Mouse (Mus musculus) activated CD4-positive, CD25-positive, alpha-beta regulatory T cell, adult 4 months (primary cell): Measurements from ENCODE around the gene Slc11a1. TPM values are rescaled to one million over a fixed set of nuclear protein-coding genes. Genes with fewer than 3 reads are reported as not detected.
A peak's percentile ranks its signal among the peaks of the same experiment; 100 is the strongest.
"Not testable (repeated sequence)": the region's sequence is repeated elsewhere in the genome, so short reads cannot be mapped to it uniquely, and the experiment has no call there.

Experiments
- ATAC-seq: one replicate; pipeline ENCODE4 v1.8.0; 2017
- polyA plus RNA-seq, 2 experiments: library from polyadenylated mRNA; unstranded; fragments of 100-300 nt; shearing (Covaris generic); gene quantifications; one replicate each; pipeline ENCODE4 v1.2.1; 2017

Gene Slc11a1
- polyA plus RNA-seq: under 1 TPM; 0.42 to 0.97 TPM

DNA sequence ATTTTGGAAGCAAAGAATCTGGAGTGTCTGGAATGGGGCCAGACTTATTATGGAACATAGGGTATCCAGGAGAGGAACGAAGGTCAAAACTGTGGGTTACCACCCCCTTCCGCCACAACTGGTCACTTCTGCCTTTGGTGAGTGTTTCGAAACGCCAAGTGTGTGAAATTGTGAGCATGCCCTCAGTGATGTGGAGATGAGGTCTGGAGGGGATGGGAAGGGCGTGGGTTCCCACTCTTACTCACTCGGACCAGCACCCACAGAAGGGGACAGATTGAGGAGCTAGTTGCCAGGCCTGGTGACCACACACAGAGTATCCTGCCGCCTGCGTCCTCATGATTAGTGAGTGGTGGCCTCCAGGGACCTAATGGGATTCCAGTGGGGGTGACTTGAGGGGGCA, at the start of gene Slc11a1:
Slc11a1 (plus strand) TSS at position 216 of the 400 bp plus-strand sequence.
- no peak for ATAC-seq

DNA sequence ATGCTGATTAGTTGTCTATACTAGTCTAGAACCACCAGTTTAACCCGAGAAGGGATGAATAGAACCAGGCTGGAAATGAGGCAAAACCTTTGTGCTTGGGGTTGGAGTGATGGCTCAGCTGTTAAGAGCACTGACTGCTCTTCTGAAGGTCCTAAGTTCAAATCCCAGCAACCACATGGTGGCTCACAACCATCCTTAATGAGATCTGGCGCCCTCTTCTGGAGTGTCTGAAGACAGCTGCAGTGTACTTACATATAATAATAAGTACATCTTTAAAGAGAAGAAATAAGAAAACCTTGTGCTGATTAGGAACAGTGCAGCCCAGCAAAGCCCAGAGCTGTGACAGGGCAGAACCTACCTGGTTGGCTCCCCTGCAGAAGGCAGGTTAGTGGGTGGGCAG, 48.1 kb upstream of the Slc11a1 start:
- not testable (repeated sequence) for ATAC-seq

DNA sequence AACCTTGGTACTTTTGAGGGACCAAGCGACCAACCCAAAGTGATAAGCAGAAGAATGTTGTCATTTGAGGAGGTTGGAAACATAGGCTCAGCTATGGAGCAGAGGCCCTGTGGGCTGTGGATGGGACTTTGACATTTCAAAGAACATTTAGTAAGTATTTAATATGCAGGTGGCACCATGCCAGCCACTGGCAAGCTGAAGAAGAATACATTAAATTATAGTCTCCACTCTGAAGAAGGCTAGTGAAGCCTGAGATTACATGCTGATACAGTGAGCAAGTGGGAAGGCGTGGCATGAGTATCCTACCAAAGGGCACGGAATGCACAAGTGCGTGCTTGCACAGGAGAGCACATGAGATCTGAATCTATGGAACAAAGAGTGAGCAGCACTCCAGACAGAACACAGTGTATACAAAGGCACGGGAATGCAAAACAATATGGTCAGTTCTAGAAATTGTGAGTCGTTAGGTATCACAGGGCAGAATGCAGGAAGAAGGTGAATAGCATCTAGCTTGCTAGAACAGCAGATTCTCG, 45.0 kb upstream of the Slc11a1 start:
- no peak for ATAC-seq

DNA sequence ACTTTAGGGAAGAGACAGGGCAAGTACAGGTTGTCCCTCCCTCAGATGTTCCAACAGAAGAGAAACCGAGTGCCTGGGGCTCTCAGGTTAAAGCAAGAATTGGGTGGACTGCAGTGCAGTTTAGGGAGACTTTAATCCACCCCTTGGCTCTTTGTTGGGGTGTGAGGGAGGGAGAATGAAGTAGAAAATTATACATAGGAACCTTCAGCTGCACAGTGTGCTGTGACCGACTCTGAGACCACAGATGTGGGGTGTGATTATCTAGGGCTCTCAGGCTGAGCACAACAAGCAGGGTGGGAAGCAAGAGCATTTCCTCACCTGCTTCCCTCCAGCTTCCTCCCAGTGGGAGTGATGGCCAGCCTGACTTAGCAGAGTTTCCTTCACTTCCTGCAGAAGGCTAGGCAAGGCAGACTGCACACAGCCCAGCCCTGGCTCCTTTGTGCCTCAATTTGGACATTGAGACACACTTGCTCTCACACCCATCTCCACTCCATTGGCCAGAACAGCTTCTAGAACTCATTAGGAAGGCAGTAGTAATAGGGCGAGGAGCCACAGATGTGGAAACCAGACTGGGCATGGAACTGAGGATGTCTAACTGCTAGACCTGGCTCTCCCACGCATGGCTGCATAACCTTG, 43.8 kb upstream of the Slc11a1 start:
- ATAC-seq: no peak

DNA sequence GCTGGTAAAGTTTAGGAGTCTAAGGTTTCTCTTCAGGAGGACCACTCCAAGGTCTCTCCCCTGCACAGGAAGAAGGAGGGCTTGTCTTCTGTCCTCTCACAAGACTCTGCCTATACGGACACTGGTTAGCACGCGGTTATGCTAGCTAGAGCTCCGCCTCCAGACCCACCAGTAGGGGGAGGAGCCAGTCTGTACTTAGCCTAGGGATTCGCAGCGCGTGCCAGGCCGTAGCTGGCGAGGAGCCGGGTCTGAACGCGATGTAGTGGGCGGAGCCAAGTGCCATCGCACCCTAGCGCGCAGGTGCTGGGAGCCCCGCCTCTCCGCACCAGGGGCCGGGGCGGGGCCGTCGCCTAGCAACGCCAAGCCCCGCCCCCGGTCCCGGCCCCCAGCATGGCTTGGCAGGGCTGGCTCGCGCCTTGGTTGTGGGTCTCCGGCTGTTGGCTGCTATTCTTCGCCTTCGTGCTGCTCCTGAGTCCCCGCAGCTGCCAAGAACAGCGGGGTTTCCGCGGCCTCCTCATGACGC, 42.7 kb upstream of the Slc11a1 start:
- ATAC-seq: peak; percentile 94

DNA sequence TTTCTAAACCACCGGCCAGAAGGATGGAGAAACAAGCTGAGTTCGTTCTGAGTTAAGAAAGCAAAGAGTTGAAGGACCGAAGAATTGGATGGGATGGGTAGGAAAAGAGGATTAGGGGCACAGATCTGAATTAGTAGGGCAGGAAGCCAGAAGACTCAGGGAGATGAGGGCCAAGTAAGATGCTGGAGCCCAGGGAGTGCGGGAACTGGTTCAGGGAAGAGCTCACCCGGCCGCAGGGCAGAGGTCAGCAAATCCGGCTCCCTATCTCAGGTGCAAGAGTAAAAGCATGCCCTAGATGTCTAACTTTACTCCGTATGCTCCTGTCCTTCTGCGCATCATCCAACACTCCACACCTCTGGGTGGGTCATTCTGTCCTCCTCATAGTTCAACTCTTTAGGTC, 42.1 kb upstream of the Slc11a1 start:
- ATAC-seq: no peak

DNA sequence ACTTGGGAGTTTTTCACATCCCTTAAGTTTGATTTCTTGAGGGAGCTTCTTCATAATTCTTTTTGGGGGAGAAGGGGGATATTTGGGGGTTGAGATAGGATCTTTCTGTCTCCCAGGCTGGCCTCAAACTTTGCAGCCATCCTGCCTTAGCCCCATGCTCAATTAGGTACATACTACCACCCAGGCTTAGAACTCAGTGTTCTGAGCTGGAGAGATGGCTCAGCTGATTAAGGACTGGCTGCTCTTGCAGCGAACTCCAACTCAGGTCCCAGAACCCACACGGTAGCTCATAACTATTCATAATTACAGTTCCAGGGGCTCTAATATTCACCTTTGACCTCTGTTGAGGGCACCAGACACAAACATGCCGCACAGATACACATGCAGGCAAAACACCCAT, 40.4 kb upstream of the Slc11a1 start:
- no peak for ATAC-seq

DNA sequence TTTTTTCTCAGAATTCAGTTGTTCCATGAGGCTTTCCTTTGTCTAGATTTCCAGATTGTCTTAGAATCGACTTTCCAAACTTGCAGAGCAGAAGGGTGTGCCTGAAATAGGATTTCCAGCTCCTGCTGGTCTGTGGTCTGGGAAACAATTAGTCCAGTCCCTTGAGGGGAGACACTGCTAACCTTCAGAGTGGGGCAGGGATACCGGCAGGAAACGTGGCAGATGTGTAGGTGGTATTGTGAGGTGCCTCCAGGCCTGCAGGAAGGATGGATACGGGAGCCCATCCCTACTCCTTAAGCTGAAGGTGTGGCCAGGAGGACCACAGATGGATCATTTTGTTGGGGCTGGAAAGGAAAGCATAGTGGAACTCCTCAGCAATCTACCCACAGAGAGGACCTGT, 40.0 kb upstream of the Slc11a1 start:
- no peak for ATAC-seq

DNA sequence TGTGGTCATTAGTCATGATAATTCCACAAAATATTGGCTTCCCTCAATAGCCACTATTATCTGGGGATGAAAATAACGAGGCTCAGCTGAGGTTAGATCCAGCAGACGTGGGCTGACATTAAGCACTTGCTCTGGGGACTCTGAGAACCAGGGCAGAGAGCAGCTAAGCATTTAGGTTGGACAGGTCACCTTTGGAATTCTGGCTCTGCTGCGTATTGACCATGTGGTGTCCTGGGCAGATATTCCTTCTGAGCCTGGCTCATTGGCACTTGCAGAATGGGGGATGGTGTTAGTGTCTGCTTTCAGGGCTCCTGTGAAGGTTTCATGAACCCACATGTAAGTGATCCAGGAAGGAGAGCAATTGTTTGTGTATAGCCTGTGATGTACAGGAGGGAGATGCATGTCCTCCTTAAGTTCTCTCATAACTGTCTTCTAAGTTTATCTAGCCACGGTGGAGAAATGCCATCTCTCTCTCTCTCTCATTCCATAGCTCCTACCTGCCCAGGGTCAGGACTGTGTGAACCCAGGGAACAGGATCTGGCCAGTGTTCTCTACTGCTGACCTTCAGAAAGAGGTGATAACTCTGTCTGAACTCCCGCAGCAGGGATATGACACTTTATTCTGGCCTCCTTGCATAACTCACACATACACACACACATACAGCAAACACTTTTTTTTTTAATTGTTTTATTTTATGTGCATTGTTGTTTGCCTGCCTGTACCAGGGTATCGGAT, 39.4 kb upstream of the Slc11a1 start:
- ATAC-seq: no peak

DNA sequence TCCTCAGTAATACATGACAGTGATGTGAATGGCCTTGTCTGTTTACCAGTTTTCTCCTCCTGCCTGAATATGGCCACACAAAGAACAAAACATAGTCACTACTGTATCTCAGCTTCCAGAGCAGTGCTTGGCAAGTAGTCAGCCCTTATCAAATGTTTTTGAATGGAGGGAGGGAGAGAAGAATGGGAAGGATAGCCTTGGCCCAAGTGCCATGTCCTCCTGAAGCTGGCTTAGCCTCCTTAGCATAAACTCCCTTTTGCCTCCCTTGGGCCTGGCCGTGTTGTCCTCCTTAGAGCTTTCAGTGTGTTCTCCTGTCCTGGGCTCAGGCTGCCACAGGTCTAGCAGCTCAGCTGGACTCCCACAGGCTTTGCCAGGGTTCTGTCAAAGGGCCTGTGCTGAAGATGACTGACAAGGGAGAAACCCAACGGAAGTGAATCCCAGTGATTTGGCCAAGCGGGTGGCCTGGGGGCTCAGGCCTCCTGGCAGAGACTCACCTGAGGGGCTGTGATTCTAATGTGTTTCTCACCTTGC, 37.7 kb upstream of the Slc11a1 start:
- no peak for ATAC-seq

DNA sequence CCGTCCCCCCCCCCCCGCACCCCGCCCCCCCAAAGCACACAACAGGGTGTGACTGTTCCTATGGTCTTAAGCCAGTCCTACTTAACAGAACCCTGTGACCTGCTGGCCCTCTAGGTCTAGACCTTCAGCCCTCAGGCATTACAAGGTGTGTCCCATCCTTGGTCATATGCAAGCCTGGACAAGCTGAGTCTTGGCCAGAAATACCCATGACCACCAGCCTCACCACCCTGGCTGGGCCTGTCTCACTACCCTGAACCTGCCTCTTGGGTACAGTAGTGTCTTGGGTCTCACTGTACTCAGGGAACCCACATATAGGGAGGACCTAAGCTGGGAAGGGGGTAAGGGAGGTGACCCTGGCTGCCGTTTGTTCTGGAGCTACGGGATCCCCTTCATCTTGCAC, 37.0 kb upstream of the Slc11a1 start:
- no peak for ATAC-seq

DNA sequence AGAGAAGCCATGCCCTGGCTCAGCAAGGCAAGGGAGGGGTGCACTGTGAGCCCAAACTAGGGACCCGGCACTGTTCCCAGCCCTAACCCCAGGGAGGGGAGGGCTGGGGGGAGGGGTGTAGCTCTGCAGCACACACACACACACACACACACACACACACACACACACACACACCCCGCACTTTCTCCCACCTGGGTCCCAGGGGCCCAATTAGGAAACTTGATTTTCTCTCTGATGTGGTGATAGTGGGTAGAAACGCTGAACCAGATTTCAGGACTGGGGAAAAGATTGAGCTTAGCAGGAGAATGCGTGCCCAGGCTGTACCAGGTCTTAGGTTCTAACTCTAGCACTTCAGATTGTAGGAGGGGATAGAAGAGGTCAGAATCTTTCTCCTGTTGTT, 36.4 kb upstream of the Slc11a1 start:
- no peak for ATAC-seq

DNA sequence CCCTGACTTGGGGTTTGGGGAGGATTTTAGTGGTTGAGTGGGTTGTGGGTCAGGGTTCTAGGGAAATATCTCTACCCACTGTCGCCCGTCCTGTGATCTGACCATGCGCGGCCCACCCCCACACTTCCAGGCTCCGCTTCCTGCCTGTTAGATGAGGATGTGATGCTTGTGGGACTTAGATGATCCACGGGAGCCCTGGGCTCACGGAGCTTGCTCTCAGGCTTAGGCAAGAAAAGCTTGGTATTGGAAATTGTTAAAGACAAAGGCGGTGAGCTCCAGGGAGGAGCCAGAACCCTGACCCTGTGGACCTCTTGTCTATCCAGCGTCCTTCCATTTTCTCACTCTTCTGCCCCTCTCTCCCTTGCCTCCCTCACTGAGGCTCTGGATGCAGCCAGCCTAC, 35.1 kb upstream of the Slc11a1 start:
- ATAC-seq: no peak

DNA sequence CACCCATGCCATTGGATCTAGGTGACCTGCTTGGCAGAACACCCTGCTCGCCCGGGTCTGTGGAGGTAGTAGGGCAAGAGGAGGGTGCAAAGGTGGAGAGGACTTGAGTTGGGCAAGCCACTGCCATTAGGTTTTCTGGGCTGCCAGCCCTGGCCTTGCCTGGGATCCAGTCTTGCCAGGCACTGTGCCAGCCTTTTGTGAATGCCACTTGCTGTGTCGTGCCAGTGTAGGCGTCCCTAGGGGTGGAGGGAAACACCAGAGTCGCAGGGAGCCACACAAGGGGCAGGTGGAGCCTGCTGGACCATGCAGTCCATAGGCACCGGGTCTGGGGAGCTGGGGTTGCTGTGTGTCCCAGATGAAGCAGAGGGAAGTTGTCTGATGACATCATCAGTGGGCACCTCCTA, 34.6 kb upstream of the Slc11a1 start:
- ATAC-seq: no peak

DNA sequence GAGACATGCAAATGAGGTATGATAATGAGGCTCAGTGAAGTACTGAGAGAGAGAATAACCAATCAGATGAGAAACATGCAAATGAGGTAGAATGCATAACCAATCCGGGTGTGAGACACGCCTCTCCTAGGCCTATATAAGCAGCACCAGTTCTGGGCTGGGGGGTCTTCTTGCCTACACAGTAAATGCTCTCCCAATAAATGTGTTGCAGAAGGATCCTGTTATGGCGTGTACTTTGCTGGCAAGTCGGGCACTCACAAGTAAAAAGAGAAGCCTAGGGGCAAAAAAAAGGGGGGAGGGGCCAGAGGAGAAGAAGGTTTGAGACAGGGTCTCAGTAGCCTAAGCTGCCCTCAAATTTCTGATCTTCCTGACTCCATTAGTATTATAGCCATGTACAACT, 34.0 kb upstream of the Slc11a1 start:
- ATAC-seq: not testable (repeated sequence)

DNA sequence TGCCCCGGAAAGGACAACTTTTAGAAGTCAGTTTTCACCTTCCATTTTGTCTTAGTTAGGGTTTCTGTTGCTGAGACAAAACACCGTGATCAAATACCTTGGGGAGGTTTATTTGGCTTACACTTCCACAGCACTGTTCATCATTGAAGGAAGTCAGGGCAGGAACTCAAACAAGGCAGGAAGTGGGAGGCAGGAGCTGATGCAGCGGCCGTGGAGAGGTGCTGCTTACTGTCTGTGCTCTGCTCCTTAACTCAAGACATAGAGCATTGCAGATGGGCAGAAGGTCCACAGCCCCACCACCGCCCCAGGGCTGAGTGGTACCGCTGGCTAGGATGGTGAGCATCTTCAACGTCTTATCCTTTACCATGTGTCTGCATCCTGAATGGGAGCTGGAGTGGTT, 33.1 kb upstream of the Slc11a1 start:
- peak; percentile 52 for ATAC-seq

DNA sequence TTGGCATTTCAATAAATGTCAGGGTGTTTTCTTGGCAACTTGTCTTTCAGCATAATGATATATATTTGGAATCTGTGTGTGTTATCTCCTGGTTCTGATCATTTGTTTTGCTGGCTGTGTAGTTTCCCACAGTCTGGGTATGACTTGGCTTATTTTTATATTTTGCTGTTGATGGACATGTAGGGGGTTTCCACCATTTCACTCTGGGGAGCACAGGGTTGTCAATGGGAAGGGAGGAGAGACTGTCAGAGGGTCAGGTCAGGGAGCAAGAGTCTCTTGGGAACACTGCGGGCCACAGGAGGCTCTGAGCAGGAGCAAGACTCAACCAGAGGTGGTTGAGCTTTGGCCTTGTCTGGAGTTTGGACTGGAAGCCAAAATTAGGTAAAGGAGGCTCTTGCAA, 32.7 kb upstream of the Slc11a1 start:
- peak; percentile 54 for ATAC-seq

DNA sequence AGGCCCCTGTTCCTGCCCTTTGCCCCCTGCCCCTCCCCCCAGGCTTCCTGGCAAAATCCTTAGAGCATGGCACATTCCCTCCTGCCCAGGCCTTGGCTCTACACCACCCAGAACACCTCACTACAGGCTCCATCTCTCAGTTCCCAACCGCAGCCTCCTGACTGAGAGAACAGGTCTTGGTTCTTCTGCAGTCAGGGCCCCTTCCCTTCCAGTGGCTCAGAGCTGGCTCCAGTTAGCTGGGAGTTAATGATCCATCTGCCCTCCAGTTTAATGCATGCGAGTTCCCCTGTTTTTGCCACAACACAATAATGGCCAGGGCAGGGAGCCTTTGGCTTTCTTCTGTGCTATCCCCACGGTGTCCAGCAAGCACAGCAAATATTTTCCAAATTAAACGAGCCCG, 31.8 kb upstream of the Slc11a1 start:
- no peak for ATAC-seq

DNA sequence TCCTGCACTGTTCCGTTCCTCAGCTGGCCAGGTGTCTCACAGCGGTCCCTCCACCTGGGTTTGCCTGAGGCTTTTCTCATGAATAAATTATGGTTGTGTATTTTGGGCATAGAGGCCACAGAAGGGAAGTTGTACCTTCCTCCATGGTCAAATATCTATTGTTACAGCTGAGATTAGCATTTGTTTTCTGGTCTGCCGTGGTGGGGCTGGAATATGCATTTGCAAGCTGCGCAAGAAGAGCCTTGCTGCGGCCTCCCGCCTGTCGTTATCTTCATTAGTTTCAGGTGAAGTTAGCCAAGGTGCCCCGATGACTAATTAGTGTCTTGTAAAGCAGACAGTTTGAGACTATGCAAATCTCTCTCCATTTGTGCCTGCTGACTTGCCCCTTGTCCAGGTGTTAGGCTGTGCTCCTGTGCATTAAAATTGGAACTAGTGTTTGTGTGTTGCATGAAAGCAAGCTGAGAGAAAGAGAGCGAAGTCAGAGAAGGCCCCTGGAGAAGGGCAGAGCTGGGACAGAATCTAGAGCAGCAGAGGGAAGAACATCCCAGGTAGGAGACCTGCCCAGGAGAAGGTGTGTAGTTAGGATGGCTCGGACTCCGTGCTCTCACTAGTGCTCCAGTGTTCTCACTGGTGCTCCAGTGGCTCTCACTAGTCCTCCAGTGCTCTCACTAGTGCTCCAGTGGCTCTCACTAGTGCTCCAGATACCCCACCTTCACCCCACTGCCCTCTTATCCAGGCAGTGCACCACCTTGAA, 30.7 kb upstream of the Slc11a1 start:
- no peak for ATAC-seq

DNA sequence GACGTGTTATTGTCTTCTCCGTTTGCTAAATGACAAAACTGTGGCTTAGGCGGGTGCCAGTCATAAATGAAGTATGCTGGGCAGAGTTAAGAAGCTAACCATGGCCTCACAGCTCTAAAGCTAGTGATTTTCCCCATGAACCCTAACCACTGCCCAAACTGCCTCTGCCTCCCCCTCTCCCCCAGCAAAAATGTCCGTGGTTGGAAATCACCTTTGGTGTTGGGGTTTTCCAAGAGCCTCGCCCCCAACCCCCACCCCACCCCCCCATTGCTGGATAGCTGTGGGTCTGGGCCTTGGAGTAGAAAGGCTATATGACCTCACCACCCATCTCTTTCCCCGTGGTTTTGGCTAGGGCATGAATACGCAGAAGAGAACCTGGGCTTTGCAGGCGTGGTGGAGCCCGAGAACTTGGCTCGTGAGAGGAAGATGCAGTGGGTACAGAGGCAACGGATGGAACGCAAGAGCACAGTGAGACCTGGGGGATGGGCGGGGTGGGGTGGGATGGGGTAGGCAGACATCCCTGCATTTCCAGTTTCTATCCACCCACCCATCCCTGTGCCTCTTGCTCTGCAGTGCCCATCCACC, 23.7 kb upstream of the Slc11a1 start:
- ATAC-seq: peak; percentile 19

DNA sequence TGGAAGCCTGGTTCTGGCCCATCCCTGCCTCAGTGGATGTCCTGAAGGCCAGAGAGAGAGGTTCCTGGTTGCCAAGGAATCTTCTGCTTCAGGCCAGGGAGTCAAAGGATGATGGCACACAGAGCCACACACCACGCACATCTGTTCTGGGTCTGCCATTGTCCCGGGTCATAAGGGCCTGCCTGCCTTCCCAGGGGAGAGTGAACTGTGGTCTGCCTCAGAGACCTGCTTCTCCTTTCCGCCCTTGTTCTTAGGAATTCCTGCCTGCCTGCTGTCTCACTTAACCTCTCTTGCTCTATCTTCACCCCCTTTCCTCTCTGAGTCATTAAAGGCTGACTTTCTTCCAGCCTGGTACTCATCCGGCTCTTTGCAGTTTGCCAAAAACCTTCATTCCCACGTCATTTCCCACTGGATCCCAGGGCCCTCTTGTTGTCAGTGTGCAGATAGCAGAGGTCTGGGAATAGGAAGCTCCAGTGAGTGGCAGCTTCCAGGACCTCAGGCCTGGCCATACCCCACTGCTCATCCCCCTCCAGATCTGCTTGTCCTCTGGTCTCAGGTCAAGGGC, 22.4 kb upstream of the Slc11a1 start:
- ATAC-seq: no peak
